Mouse (Mus musculus): ENCODE results near the gene Ogdh. TPM values are rescaled to one million over a fixed set of nuclear protein-coding genes. Genes with fewer than 3 reads are reported as not detected.

The Ogdh gene
- polyA plus RNA-seq, 1 experiment: 102 TPM

- Histone ChIP-seq H3K36me3 (ENCODE audit: control insufficient read depth, insufficient read depth) (peaks cover 72% of the 10 kb centered on the region), H3K4me3 (ENCODE audit: insufficient read depth, poor library complexity, severe bottlenecking) (no peak overlapping the region), H3K27me3 (ENCODE audit: control insufficient read depth, insufficient read depth, insufficient read length) (no peaks in the 10 kb centered on the region), H3K79me2 (ENCODE audit: control insufficient read depth, insufficient read depth) (no peaks in the 10 kb centered on the region), H3K79me3 (ENCODE audit: low read depth) (no peaks in the 10 kb centered on the region), H3ac (ENCODE audit: control insufficient read depth, insufficient read length, low read depth) (no peak overlapping the region)
- TF ChIP-seq MYOD1 (IDR thresholded peaks at IDR 0.05; ENCODE audit: control insufficient read depth, insufficient read length, low read depth) (no peak), FOSL1 (IDR thresholded peaks at IDR 0.05; ENCODE audit: insufficient read depth, low read length, poor library complexity, severe bottlenecking) (no peak), CTCF (IDR thresholded peaks at IDR 0.05; ENCODE audit: control insufficient read depth, insufficient read depth, insufficient read length) (no peak), MYOG (IDR thresholded peaks at IDR 0.05; ENCODE audit: control insufficient read depth, extremely low read depth, insufficient read length) (no peak), MAX (IDR thresholded peaks at IDR 0.05) (no peak)
These were observed 25.4 kb downstream of the Ogdh start for GRCm38 (mm10) chr11:6316821-6317220.

- Histone ChIP-seq H3K36me3 (ENCODE audit: control insufficient read depth, insufficient read depth) (peaks cover 82% of the 10 kb centered on the region), H3K79me3 (ENCODE audit: low read depth) (no peaks in the 10 kb centered on the region), H3K4me3 (ENCODE audit: insufficient read depth, poor library complexity, severe bottlenecking) (no peak overlapping the region), H3K27me3 (ENCODE audit: control insufficient read depth, insufficient read depth, insufficient read length) (no peaks in the 10 kb centered on the region), H3ac (ENCODE audit: control insufficient read depth, insufficient read length, low read depth) (no peak overlapping the region), H3K79me2 (ENCODE audit: control insufficient read depth, insufficient read depth) (no peaks in the 10 kb centered on the region)
- TF ChIP-seq CTCF (IDR thresholded peaks at IDR 0.05; ENCODE audit: control insufficient read depth, insufficient read depth, insufficient read length): no peak
- no peak for TF ChIP-seq CEBPB (IDR thresholded peaks at IDR 0.05; ENCODE audit: low read depth)
- no peak for TF ChIP-seq USF1 (IDR thresholded peaks at IDR 0.05; ENCODE audit: low read depth)
- TF ChIP-seq MYOD1 (IDR thresholded peaks at IDR 0.05; ENCODE audit: control insufficient read depth, insufficient read length, low read depth): no peak
- no peak for TF ChIP-seq MAX (IDR thresholded peaks at IDR 0.05)
- no peak for TF ChIP-seq FOSL1 (IDR thresholded peaks at IDR 0.05; ENCODE audit: insufficient read depth, low read length, poor library complexity, severe bottlenecking)
- no peak for TF ChIP-seq MYOG (IDR thresholded peaks at IDR 0.05; ENCODE audit: control insufficient read depth, extremely low read depth, insufficient read length)
These were observed 27.1 kb downstream of the Ogdh start for GRCm38 (mm10) chr11:6318559-6318958.

- Histone ChIP-seq H3K79me3 (ENCODE audit: low read depth) (no peaks in the 10 kb centered on the region), H3ac (ENCODE audit: control insufficient read depth, insufficient read length, low read depth) (no peak overlapping the region), H3K4me3 (ENCODE audit: insufficient read depth, poor library complexity, severe bottlenecking) (no peak overlapping the region), H3K79me2 (ENCODE audit: control insufficient read depth, insufficient read depth) (no peaks in the 10 kb centered on the region), H3K27me3 (ENCODE audit: control insufficient read depth, insufficient read depth, insufficient read length) (no peaks in the 10 kb centered on the region), H3K36me3 (ENCODE audit: control insufficient read depth, insufficient read depth) (peaks cover 81% of the 10 kb centered on the region)
- TF ChIP-seq CEBPB (IDR thresholded peaks at IDR 0.05; ENCODE audit: low read depth) (no peak), MYOD1 (IDR thresholded peaks at IDR 0.05; ENCODE audit: control insufficient read depth, insufficient read length, low read depth) (no peak), MYOG (IDR thresholded peaks at IDR 0.05; ENCODE audit: control insufficient read depth, extremely low read depth, insufficient read length) (no peak), MAX (IDR thresholded peaks at IDR 0.05) (no peak), CTCF (IDR thresholded peaks at IDR 0.05; ENCODE audit: control insufficient read depth, insufficient read depth, insufficient read length) (no peak), USF1 (IDR thresholded peaks at IDR 0.05; ENCODE audit: low read depth) (no peak), FOSL1 (IDR thresholded peaks at IDR 0.05; ENCODE audit: insufficient read depth, low read length, poor library complexity, severe bottlenecking) (no peak)
These were observed 27.9 kb downstream of the Ogdh start for GRCm38 (mm10) chr11:6319374-6319773.

GRCm38 (mm10) chr11:6322086-6322485, 30.7 kb downstream of the Ogdh start:
- H3K27me3 ChIP-seq (ENCODE audit: control insufficient read depth, insufficient read depth, insufficient read length): no peaks in the 10 kb centered on the region
- TF ChIP-seq FOSL1 (IDR thresholded peaks at IDR 0.05; ENCODE audit: insufficient read depth, low read length, poor library complexity, severe bottlenecking): no peak
- TF ChIP-seq MAX (IDR thresholded peaks at IDR 0.05): no peak
- H3K36me3 ChIP-seq (ENCODE audit: control insufficient read depth, insufficient read depth): peaks cover 70% of the 10 kb centered on the region
- peaks cover 5% of the 10 kb centered on the region for H3K79me2 ChIP-seq (ENCODE audit: control insufficient read depth, insufficient read depth)
- no peak overlapping the region for H3ac ChIP-seq (ENCODE audit: control insufficient read depth, insufficient read length, low read depth)
- H3K4me3 ChIP-seq (ENCODE audit: insufficient read depth, poor library complexity, severe bottlenecking): no peak overlapping the region
- H3K79me3 ChIP-seq (ENCODE audit: low read depth): no peaks in the 10 kb centered on the region

- Histone ChIP-seq H3K79me2 (ENCODE audit: control insufficient read depth, insufficient read depth) (peaks cover 8% of the 10 kb centered on the region), H3K4me3 (ENCODE audit: insufficient read depth, poor library complexity, severe bottlenecking) (no peak overlapping the region)
- TF ChIP-seq MAX (IDR thresholded peaks at IDR 0.05) (no peak), MYOG (IDR thresholded peaks at IDR 0.05; ENCODE audit: control insufficient read depth, extremely low read depth, insufficient read length) (no peak), FOSL1 (IDR thresholded peaks at IDR 0.05; ENCODE audit: insufficient read depth, low read length, poor library complexity, severe bottlenecking) (no peak), CEBPB (IDR thresholded peaks at IDR 0.05; ENCODE audit: low read depth) (no peak), CTCF (IDR thresholded peaks at IDR 0.05; ENCODE audit: control insufficient read depth, insufficient read depth, insufficient read length) (no peak), MYOD1 (IDR thresholded peaks at IDR 0.05; ENCODE audit: control insufficient read depth, insufficient read length, low read depth) (no peak), USF1 (IDR thresholded peaks at IDR 0.05; ENCODE audit: low read depth) (no peak)
These were observed 31.9 kb downstream of the Ogdh start for GRCm38 (mm10) chr11:6323348-6323747.

GRCm38 (mm10) chr11:6331256-6331655, 39.8 kb downstream of the Ogdh start:
- no peak overlapping the region for H3K4me3 ChIP-seq (ENCODE audit: insufficient read depth, poor library complexity, severe bottlenecking)
- TF ChIP-seq MYOD1 (IDR thresholded peaks at IDR 0.05; ENCODE audit: control insufficient read depth, insufficient read length, low read depth) (no peak), MAX (IDR thresholded peaks at IDR 0.05) (no peak)
- peaks cover 6% of the 10 kb centered on the region for H3K79me2 ChIP-seq (ENCODE audit: control insufficient read depth, insufficient read depth)
- H3K79me3 ChIP-seq (ENCODE audit: low read depth): peaks cover 3% of the 10 kb centered on the region
- no peak overlapping the region for H3ac ChIP-seq (ENCODE audit: control insufficient read depth, insufficient read length, low read depth)
- peaks cover 36% of the 10 kb centered on the region for H3K36me3 ChIP-seq (ENCODE audit: control insufficient read depth, insufficient read depth)
- no peaks in the 10 kb centered on the region for H3K27me3 ChIP-seq (ENCODE audit: control insufficient read depth, insufficient read depth, insufficient read length)

More at GRCm38 (mm10) chr11:6323348-6323747, 31.9 kb downstream of the Ogdh start:
- Histone ChIP-seq H3K27me3 (ENCODE audit: control insufficient read depth, insufficient read depth, insufficient read length) (no peaks in the 10 kb centered on the region), H3K36me3 (ENCODE audit: control insufficient read depth, insufficient read depth) (peaks cover 59% of the 10 kb centered on the region), H3ac (ENCODE audit: control insufficient read depth, insufficient read length, low read depth) (no peak overlapping the region), H3K79me3 (ENCODE audit: low read depth) (peaks cover under 1% of the 10 kb centered on the region)

Data from C2C12 (cell line).